Mouse (Mus musculus): Measurements from ENCODE around the gene Sit1.

DNA sequence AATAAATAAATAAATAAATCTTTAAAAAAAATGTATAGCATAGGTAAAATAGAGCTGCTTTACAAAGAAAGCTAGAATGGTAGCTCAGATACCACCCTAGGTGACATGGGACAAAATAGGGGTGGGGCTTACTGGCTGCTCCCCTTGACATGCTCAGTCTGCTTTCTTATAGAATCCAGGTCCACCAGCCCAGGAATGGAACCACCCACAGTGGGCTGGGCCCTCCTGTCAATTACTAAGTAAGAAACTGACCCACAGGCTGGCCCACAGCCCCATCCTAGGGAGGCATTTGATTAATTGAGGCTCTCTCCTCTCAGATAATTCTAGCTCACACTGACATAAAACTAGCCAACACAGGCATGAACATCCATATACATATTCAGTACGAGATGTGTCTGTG lies 50.7 kb downstream of the Sit1 start:
- no peak for TF ChIP-seq POLR2A (IDR thresholded peaks at IDR 0.05; ENCODE audit: insufficient read depth, low read depth, low read length)
- no peak for TF ChIP-seq EP300 (IDR thresholded peaks at IDR 0.05; ENCODE audit: insufficient read depth, low read depth, low read length)
